Mouse (Mus musculus): Measurements from ENCODE around the gene Capn10.
A peak's percentile ranks its signal among the peaks of the same experiment; 100 is the strongest.

Gene Capn10

DNA sequence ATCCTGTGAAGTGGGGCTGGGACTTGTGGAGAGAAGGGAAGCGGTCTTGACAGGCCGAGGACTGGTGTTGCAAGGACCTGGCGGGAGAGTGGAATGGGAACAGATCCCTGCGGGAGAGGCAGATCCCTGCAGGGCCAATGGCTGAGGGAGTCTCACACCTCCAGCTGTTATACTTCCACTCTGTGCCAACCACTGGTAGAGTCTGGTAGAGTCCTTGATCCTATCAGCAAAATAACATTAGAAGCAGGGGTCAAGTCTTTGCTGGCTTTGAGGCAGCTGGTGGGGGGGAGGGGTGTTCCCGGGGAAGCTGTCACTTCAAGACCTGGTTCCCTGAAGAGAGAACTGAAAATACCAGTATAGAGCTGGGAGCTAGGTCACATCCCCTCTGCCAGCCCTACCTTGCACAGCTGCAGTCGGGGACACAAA is 42.0 kb downstream of the Capn10 start:
- peak in 1 of 2 experiments; percentile 13 for DNase-seq (ENCODE audit: low spot score in 2 of 2)

DNA sequence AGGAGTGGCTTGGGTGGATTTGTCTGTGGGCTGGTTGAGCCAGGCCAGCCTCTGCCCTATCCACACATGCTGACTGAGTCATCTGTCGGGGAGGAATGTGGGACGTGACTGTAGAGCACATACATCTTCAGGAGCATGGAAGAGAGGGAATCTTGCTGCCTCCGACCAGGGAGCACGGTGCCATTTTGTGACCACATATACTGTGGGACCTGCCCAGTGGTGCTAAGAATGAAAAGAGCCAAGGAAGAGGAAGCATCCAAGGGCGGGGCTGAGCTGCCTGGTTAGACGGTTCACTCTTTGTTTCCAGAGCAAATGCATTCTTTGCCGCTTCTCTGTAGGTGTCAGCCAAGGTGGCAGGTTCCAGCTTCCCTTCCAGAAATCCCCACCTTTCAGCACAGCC is 44.5 kb downstream of the Capn10 start:
- no peak for DNase-seq (ENCODE audit: low spot score in 2 of 2)

DNA sequence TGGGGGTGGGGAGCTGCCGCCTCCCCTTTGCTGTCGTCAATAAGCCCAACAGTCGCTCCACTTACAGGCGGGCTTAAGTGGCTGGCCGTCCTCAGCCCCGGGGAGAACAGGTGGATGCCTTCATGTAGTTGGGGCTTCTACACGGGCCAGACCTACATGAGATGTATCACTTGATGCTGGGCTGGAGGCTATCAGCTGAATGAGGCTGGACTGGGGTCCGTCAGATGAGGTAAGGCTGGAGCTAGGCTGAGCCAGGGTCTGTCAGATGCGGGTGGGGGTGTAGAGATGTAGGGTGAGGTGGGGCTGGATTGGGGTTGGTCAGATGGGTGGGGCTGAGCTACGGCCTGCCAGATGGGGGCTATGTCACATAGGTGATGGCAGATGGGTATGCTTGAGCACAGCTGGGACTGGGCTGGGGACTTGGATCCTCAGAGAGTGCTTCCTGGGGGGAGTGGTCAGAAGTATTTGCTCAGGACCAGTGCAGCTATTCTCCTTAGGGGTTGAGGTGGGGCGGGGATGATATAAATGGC is 45.0 kb downstream of the Capn10 start:
- no peak for DNase-seq (ENCODE audit: low spot score in 2 of 2)

DNA sequence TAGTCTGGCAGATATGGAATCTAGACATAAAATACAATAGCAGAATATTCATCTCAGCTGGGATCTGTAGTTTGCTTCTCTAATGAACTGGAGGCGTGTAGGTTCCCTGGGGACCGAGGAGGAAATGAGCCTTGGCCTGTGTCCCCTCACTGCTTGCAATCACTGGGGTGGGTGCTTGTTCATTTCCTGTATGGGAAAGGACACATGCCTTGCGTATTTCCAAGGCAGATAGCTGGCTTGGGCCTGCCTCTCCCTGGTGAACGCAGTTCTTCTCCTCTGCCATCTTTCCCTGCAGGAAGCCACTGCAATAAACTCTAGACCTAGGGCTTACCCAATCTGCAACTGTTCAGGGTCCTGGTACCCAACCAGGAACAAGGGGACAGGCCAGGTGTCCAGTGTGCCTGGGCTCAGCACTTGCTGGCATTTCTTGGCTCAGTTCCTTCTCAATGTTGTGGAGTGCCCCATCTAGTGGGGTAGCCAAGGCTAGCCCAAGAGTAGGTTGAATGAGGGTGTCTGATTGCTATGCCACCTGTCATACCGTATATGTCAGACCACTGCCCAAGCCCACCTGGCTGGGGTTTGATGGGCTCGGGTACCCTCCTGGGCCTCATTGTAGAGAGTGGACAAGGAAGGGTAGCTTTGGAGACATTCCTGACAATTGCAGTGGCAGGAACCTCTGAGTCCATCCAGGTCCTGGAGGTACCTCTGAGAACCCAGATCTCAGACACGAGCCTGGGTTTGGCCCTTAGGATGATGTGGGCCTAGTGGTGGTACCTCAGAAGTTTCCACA is 47.1 kb downstream of the Capn10 start:
- peak in 1 of 2 experiments; percentile 55 for DNase-seq (ENCODE audit: low spot score in 2 of 2)

DNA sequence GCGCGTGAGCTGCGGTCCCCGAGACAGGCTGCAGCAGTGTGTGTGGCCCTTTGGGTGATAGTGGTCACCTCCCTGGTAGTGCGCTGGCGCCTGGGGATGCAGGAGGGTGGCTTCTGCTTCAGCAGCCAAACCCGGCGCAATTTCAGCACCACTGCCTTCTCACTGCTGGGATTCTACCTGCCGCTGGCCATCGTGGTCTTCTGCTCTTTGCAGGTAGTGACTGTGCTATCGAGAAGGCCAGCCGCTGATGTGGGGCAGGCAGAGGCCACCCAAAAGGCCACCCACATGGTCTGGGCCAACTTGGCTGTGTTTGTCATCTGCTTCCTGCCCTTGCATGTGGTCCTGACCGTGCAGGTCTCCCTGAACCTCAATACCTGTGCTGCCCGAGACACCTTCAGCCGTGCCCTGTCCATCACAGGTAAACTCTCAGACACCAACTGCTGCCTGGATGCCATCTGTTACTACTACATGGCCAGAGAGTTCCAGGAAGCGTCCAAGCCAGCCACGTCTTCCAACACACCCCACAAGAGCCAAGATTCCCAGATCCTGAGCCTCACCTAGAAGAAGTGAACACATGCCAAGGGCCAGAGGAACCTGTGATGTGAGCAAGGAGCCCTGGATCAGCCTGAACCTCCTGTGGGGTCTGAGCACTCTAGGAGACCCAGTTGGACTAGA is 48.9 kb downstream of the Capn10 start:
- peak in 1 of 2 experiments; percentile 55 for DNase-seq (ENCODE audit: low spot score in 2 of 2)

DNA sequence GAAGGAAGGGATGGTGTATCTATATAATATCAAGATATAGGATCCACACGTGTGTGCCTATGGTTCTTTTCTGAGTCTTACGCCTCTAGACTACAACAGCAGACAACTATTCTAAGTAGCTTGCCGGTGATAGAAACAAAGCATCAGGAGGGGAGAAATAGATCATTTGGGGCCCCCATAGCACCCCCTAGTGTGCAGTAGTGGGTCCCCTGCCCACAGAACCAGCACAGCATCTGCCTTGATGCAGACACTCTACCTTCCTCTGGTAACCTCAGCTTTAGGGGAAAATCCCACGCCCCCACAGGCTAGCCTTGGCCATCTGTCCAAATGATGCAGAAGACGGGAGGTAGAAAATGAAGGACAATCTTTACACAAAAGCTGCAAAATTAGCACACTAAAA is 50.8 kb downstream of the Capn10 start:
- peak in 1 of 2 experiments; percentile 56 for DNase-seq (ENCODE audit: low spot score in 2 of 2)

DNA sequence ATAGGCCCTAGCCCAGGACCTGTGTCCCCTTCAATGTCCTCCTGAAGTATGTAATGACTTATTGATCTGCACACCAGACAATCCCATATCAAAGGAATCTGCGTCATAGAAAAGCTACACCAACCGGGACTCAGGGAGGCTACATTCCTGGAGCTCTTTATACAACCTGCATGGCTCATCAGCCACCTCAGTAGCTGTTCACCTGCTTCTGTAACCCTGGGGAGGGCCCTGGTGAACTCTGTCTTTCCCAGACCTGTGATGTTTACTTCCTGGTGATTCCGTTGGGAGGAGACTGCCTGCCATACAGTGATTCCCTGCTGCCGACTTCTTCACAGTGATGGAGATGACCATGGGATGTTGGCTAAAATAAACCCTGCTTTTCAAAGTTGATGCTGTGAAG is 54.7 kb downstream of the Capn10 start:
- DNase-seq (ENCODE audit: low spot score in 2 of 2), result peak in 1 of 2 experiments; percentile 47

DNA sequence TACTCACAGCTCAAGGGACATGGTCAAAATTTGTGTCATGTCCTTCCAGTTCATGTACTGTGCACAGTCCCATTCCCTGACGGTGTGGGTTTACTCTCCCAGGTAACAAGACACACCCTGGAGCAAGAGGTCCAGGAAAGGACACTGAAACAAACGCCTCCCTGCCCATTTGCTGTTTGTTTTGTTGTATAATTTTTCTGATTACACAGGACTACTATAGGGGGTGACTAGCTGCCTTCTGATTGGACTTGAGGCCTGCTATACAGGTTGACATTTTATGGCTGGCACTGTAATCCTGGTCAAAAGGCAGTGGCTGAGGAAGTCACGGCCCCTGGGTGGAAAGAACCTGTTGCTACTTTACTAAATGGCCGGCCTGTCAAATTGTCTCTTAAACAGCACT is 55.7 kb downstream of the Capn10 start:
- peak in 1 of 2 experiments; percentile 41 for DNase-seq (ENCODE audit: low spot score in 2 of 2)

DNA sequence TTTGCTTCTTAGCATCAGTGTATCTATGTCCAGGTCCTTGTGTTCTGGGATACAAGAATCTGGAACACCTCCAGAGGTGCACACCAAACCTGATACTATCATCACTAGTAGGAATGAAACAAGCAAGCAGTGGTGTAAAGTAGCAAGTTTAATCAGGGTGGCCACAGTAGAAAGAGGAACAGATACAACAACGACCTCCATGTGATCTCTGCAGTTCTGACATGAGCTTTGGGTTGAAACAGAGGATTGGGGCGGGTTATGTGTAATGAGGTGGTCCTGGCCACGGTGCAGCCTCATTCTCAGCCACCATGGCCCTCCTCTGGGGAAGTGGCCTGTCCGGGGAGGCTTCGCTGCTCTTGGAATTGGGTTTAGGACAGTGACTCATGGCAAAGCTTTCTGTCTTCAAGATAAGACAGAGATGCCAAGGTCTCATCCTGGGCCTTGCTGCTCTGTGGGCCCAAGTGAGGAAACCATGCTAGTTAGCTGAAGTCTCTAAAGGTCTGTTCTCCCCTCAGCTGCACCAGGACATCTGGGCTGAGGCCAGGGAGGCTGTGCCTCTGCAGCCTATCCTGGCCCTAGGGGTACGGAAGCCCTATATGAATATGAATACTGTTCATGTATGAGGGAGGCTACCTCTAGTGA is 58.2 kb downstream of the Capn10 start:
- no peak for DNase-seq (ENCODE audit: low spot score in 2 of 2)

DNA sequence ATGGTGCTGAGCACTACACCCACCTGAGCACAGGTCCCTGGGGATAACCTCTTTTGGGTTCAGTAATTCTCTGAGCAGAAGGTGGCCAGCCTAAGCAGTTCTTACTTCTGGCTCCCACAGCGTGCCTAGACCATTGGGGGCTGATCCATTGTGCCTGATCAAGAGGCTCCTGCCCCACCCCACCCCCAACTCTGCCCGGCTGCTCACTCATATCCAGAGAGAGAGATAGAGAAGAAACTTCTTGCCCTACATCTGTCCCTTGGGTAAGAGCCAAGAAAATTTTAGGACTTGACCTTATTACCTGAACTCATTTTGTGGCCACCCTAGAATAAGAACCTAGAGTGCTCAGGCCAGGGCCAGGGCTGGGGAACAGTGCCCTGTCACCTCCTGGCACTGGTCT is 58.7 kb downstream of the Capn10 start:
- DNase-seq (ENCODE audit: low spot score in 2 of 2), result no peak

Data from spleen, postnatal 4 days (tissue).